Mouse (Mus musculus): ENCODE results near the gene Olfr963.
"Not testable (repeated sequence)": the region's sequence is repeated elsewhere in the genome, so short reads cannot be mapped to it uniquely, and the experiment has no call there.

- TF ChIP-seq ZNF384 (IDR thresholded peaks at IDR 0.05; ENCODE audit: low read depth, low read length); MAFK (IDR thresholded peaks at IDR 0.05; ENCODE audit: insufficient read depth, low read depth, low read length); ZC3H11A (IDR thresholded peaks at IDR 0.05; ENCODE audit: borderline replicate concordance, low read depth, low read length); CHD2 (IDR thresholded peaks at IDR 0.05; ENCODE audit: low read depth, low read length): not testable (repeated sequence)
These were observed 34.1 kb downstream of the Olfr963 start for GRCm38 (mm10) chr9:39701123-39701522.

Data from ES-E14 (cell line).